Mouse (Mus musculus): ENCODE results near the gene Stat2. TPM values are rescaled to one million over a fixed set of nuclear protein-coding genes. Genes with fewer than 3 reads are reported as not detected.
A peak's percentile ranks its signal among the peaks of the same experiment; 100 is the strongest.
"Not testable (repeated sequence)": the region's sequence is repeated elsewhere in the genome, so short reads cannot be mapped to it uniquely, and the experiment has no call there.

Gene Stat2
- polyA plus RNA-seq, 1 experiment from 2014 or later: 16.7 TPM

GRCm38 (mm10) chr10:128263393-128264310 lies 6.7 kb upstream of the Stat2 start:
- no peaks in the 10 kb centered on the region for H3K36me3 ChIP-seq (ENCODE audit: control insufficient read depth, insufficient read depth, low read length)
- H3K9ac ChIP-seq (ENCODE audit: low read length): no peak overlapping the region
- no peak overlapping the region for H3K27ac ChIP-seq (ENCODE audit: low read depth, low read length)
- no peak overlapping the region for H3K4me2 ChIP-seq
- no peak for DNase-seq (ENCODE audit: low spot score, missing footprints)
- ATAC-seq (ENCODE audit: low FRiP score): no peak
- no peaks in the 10 kb centered on the region for H3K9me3 ChIP-seq (ENCODE audit: control insufficient read depth, low read length)
- WGBS: 83% methylated on average over 6 of the region's 6 CpGs
- no peaks in the 10 kb centered on the region for H3K27me3 ChIP-seq (ENCODE audit: control insufficient read depth, insufficient read depth, low read length)
- H3K4me3 ChIP-seq (ENCODE audit: low read depth, low read length): no peak overlapping the region
- H3K4me1 ChIP-seq (ENCODE audit: control insufficient read depth, insufficient read depth, low read length): no peaks in the 10 kb centered on the region

GRCm38 (mm10) chr10:128268371-128268770 lies 2.0 kb upstream of the Stat2 start, which contains the start of gene Apof:
Gene Apof (plus strand): TSS chr10:128268671.
- Histone ChIP-seq H3K9me3 (ENCODE audit: control insufficient read depth, low read length) (no peaks in the 10 kb centered on the region), H3K4me2 (no peak within 1 kb of the TSS), H3K27me3 (ENCODE audit: control insufficient read depth, insufficient read depth, low read length) (no peaks in the 10 kb centered on the region), H3K9ac (ENCODE audit: low read length) (no peak within 1 kb of the TSS), H3K4me1 (ENCODE audit: control insufficient read depth, insufficient read depth, low read length) (peaks cover 3% of the 10 kb centered on the region; the same call in 1 of the 2 replicates), H3K36me3 (ENCODE audit: control insufficient read depth, insufficient read depth, low read length) (no peaks in the 10 kb centered on the region), H3K4me3 (ENCODE audit: low read depth, low read length) (no peak within 1 kb of the TSS), H3K27ac (ENCODE audit: low read depth, low read length) (no peak within 1 kb of the TSS)
- 75% methylated on average over 6 of the region's 6 CpGs for WGBS
- DNase-seq (ENCODE audit: low spot score, missing footprints) (no peak), ATAC-seq (ENCODE audit: low FRiP score) (no peak)

GRCm38 (mm10) chr10:128269206-128269910 lies 1.0 kb upstream of the Stat2 start:
- Histone ChIP-seq H3K4me1 (ENCODE audit: control insufficient read depth, insufficient read depth, low read length) (peaks cover 3% of the 10 kb centered on the region; the same call in 1 of the 2 replicates), H3K9me3 (ENCODE audit: control insufficient read depth, low read length) (no peaks in the 10 kb centered on the region), H3K4me3 (ENCODE audit: low read depth, low read length) (no peak overlapping the region), H3K4me2 (no peak overlapping the region), H3K9ac (ENCODE audit: low read length) (no peak overlapping the region; the same call in 1 of the 2 replicates), H3K27me3 (ENCODE audit: control insufficient read depth, insufficient read depth, low read length) (no peaks in the 10 kb centered on the region), H3K36me3 (ENCODE audit: control insufficient read depth, insufficient read depth, low read length) (no peaks in the 10 kb centered on the region), H3K27ac (ENCODE audit: low read depth, low read length) (no peak overlapping the region)
- WGBS: 89% methylated on average over 16 of the region's 16 CpGs
- ATAC-seq (ENCODE audit: low FRiP score) (no peak), DNase-seq (ENCODE audit: low spot score, missing footprints) (no peak)

- WGBS: 43% methylated on average over 7 of the region's 7 CpGs
- DNase-seq (ENCODE audit: low spot score, missing footprints): no peak
- peak overlapping the region; percentile 63 for H3K9ac ChIP-seq (ENCODE audit: low read length)
Measured at GRCm38 (mm10) chr10:128270866-128271265, 507 bp downstream of the Stat2 start.

GRCm38 (mm10) chr10:128271883-128272282 lies 1.5 kb downstream of the Stat2 start:
- Histone ChIP-seq H3K4me1 (ENCODE audit: control insufficient read depth, insufficient read depth, low read length) (peaks cover 3% of the 10 kb centered on the region; the same call in 1 of the 2 replicates), H3K27ac (ENCODE audit: low read depth, low read length) (no peak overlapping the region), H3K4me3 (ENCODE audit: low read depth, low read length) (no peak overlapping the region), H3K9me3 (ENCODE audit: control insufficient read depth, low read length) (no peaks in the 10 kb centered on the region), H3K9ac (ENCODE audit: low read length) (no peak overlapping the region), H3K36me3 (ENCODE audit: control insufficient read depth, insufficient read depth, low read length) (no peaks in the 10 kb centered on the region), H3K4me2 (no peak overlapping the region), H3K27me3 (ENCODE audit: control insufficient read depth, insufficient read depth, low read length) (no peaks in the 10 kb centered on the region)
- 72% methylated on average over 2 of the region's 2 CpGs for WGBS
- no peak for DNase-seq (ENCODE audit: low spot score, missing footprints)
- ATAC-seq (ENCODE audit: low FRiP score): no peak

More at GRCm38 (mm10) chr10:128270866-128271265, 507 bp downstream of the Stat2 start:
- Histone ChIP-seq H3K4me2 (peak overlapping the region; percentile 69), H3K4me1 (ENCODE audit: control insufficient read depth, insufficient read depth, low read length) (peaks cover 3% of the 10 kb centered on the region; the same call in 1 of the 2 replicates), H3K9me3 (ENCODE audit: control insufficient read depth, low read length) (no peaks in the 10 kb centered on the region), H3K27me3 (ENCODE audit: control insufficient read depth, insufficient read depth, low read length) (no peaks in the 10 kb centered on the region), H3K4me3 (ENCODE audit: low read depth, low read length) (peak overlapping the region; percentile 48), H3K36me3 (ENCODE audit: control insufficient read depth, insufficient read depth, low read length) (no peaks in the 10 kb centered on the region), H3K27ac (ENCODE audit: low read depth, low read length) (no peak overlapping the region)
- ATAC-seq (ENCODE audit: low FRiP score): no peak

- DNase-seq (ENCODE audit: low spot score, missing footprints); H3K4me1 ChIP-seq (ENCODE audit: control insufficient read depth, insufficient read depth, low read length); H3K36me3 ChIP-seq (ENCODE audit: control insufficient read depth, insufficient read depth, low read length); H3K4me3 ChIP-seq (ENCODE audit: low read depth, low read length); ATAC-seq (ENCODE audit: low FRiP score); H3K4me2 ChIP-seq; H3K9me3 ChIP-seq (ENCODE audit: control insufficient read depth, low read length); H3K27me3 ChIP-seq (ENCODE audit: control insufficient read depth, insufficient read depth, low read length); H3K27ac ChIP-seq (ENCODE audit: low read depth, low read length); H3K9ac ChIP-seq (ENCODE audit: low read length): not testable (repeated sequence)
- WGBS: 94% methylated on average over 4 of the region's 7 CpGs
Measured at GRCm38 (mm10) chr10:128272819-128273439, 2.6 kb downstream of the Stat2 start.

GRCm38 (mm10) chr10:128275374-128275773 lies 5.0 kb downstream of the Stat2 start:
- H3K36me3 ChIP-seq (ENCODE audit: control insufficient read depth, insufficient read depth, low read length); H3K9ac ChIP-seq (ENCODE audit: low read length); H3K4me1 ChIP-seq (ENCODE audit: control insufficient read depth, insufficient read depth, low read length); H3K4me3 ChIP-seq (ENCODE audit: low read depth, low read length); DNase-seq (ENCODE audit: low spot score, missing footprints); ATAC-seq (ENCODE audit: low FRiP score); H3K4me2 ChIP-seq; H3K27ac ChIP-seq (ENCODE audit: low read depth, low read length); H3K27me3 ChIP-seq (ENCODE audit: control insufficient read depth, insufficient read depth, low read length); H3K9me3 ChIP-seq (ENCODE audit: control insufficient read depth, low read length): not testable (repeated sequence)
- WGBS: 100% methylated on average over 1 of the region's 1 CpGs

- no peaks in the 10 kb centered on the region for H3K9me3 ChIP-seq (ENCODE audit: control insufficient read depth, low read length)
- H3K4me2 ChIP-seq: no peak overlapping the region
- H3K27me3 ChIP-seq (ENCODE audit: control insufficient read depth, insufficient read depth, low read length): no peaks in the 10 kb centered on the region
- peaks cover 5% of the 10 kb centered on the region; the same call in 1 of the 2 replicates for H3K36me3 ChIP-seq (ENCODE audit: control insufficient read depth, insufficient read depth, low read length)
- no peak overlapping the region for H3K9ac ChIP-seq (ENCODE audit: low read length)
- ATAC-seq (ENCODE audit: low FRiP score) (no peak), DNase-seq (ENCODE audit: low spot score, missing footprints) (no peak)
- H3K27ac ChIP-seq (ENCODE audit: low read depth, low read length): no peak overlapping the region
- H3K4me3 ChIP-seq (ENCODE audit: low read depth, low read length): no peak overlapping the region
- no peaks in the 10 kb centered on the region for H3K4me1 ChIP-seq (ENCODE audit: control insufficient read depth, insufficient read depth, low read length)
- WGBS: 60% methylated on average over 6 of the region's 6 CpGs
Measured at GRCm38 (mm10) chr10:128278158-128278557, 7.8 kb downstream of the Stat2 start.

Measured in midbrain, embryonic 11.5 days (tissue).